Mouse (Mus musculus): Measurements from ENCODE around the gene Stx2.
"Not testable (repeated sequence)": the region's sequence is repeated elsewhere in the genome, so short reads cannot be mapped to it uniquely, and the experiment has no call there.

Gene Stx2

GRCm38 (mm10) chr5:129010937-129011336 is 2.6 kb upstream of the Stx2 start:
- no peak for DNase-seq (ENCODE audit: low spot score in 2 of 2)

- no peak for DNase-seq (ENCODE audit: low spot score in 2 of 2)
Measured at GRCm38 (mm10) chr5:129009577-129009976, 1.2 kb upstream of the Stx2 start.

- no peak for DNase-seq (ENCODE audit: low spot score in 2 of 2)
Measured at GRCm38 (mm10) chr5:129008008-129008407, 366 bp downstream of the Stx2 start.

GRCm38 (mm10) chr5:129007105-129007957 is 1.0 kb downstream of the Stx2 start:
- DNase-seq (ENCODE audit: low spot score in 2 of 2): no peak

- no peak for DNase-seq (ENCODE audit: low spot score in 2 of 2)
Measured at GRCm38 (mm10) chr5:129006031-129006788, 2.2 kb downstream of the Stx2 start.

- no peak for DNase-seq (ENCODE audit: low spot score in 2 of 2)
Measured at GRCm38 (mm10) chr5:129005416-129005815, 3.0 kb downstream of the Stx2 start.

GRCm38 (mm10) chr5:129002571-129003011 is 5.8 kb downstream of the Stx2 start:
- DNase-seq (ENCODE audit: low spot score in 2 of 2): no peak

- no peak for DNase-seq (ENCODE audit: low spot score in 2 of 2)
Measured at GRCm38 (mm10) chr5:129000706-129001468, 7.5 kb downstream of the Stx2 start.

- DNase-seq (ENCODE audit: low spot score in 2 of 2): no peak
Measured at GRCm38 (mm10) chr5:128987141-128987954, 21.0 kb downstream of the Stx2 start.

- no peak for DNase-seq (ENCODE audit: low spot score in 2 of 2)
Measured at GRCm38 (mm10) chr5:128985946-128986345, 22.4 kb downstream of the Stx2 start.

- DNase-seq (ENCODE audit: low spot score in 2 of 2): no peak
Measured at GRCm38 (mm10) chr5:128984536-128984935, 23.8 kb downstream of the Stx2 start.

- DNase-seq (ENCODE audit: low spot score in 2 of 2): peak in 1 of 2 experiments; percentile 63
Measured at GRCm38 (mm10) chr5:128981607-128982006, 26.8 kb downstream of the Stx2 start.

- DNase-seq (ENCODE audit: low spot score in 2 of 2): no peak
Measured at GRCm38 (mm10) chr5:128980857-128981256, 27.5 kb downstream of the Stx2 start.

GRCm38 (mm10) chr5:128978957-128979356 is 29.4 kb downstream of the Stx2 start:
- DNase-seq (ENCODE audit: low spot score in 2 of 2): no peak

GRCm38 (mm10) chr5:128977466-128977865 is 30.9 kb downstream of the Stx2 start:
- not testable (repeated sequence) for DNase-seq (ENCODE audit: low spot score in 2 of 2)

- DNase-seq (ENCODE audit: low spot score in 2 of 2): peak in 1 of 2 experiments; percentile 53
Measured at GRCm38 (mm10) chr5:128976266-128976665, 32.1 kb downstream of the Stx2 start.

- peak; percentile 79 to 87 for DNase-seq (ENCODE audit: low spot score in 2 of 2)
Measured at GRCm38 (mm10) chr5:128971298-128971697, 37.1 kb downstream of the Stx2 start.

GRCm38 (mm10) chr5:128970878-128971277 is 37.5 kb downstream of the Stx2 start:
- DNase-seq (ENCODE audit: low spot score in 2 of 2): no peak

- DNase-seq (ENCODE audit: low spot score in 2 of 2): no peak
Measured at GRCm38 (mm10) chr5:128964353-128964752, 44.0 kb downstream of the Stx2 start.

GRCm38 (mm10) chr5:128958916-128959315 is 49.5 kb downstream of the Stx2 start:
- no peak for DNase-seq (ENCODE audit: low spot score in 2 of 2)

GRCm38 (mm10) chr5:128954371-128954770 is 54.0 kb downstream of the Stx2 start:
- DNase-seq (ENCODE audit: low spot score in 2 of 2): peak; percentile 59

Data from right cerebral cortex, postnatal 10 days (tissue).